Mouse (Mus musculus): ENCODE measurements around the gene Chd9.

Chd9 gene

DNA sequence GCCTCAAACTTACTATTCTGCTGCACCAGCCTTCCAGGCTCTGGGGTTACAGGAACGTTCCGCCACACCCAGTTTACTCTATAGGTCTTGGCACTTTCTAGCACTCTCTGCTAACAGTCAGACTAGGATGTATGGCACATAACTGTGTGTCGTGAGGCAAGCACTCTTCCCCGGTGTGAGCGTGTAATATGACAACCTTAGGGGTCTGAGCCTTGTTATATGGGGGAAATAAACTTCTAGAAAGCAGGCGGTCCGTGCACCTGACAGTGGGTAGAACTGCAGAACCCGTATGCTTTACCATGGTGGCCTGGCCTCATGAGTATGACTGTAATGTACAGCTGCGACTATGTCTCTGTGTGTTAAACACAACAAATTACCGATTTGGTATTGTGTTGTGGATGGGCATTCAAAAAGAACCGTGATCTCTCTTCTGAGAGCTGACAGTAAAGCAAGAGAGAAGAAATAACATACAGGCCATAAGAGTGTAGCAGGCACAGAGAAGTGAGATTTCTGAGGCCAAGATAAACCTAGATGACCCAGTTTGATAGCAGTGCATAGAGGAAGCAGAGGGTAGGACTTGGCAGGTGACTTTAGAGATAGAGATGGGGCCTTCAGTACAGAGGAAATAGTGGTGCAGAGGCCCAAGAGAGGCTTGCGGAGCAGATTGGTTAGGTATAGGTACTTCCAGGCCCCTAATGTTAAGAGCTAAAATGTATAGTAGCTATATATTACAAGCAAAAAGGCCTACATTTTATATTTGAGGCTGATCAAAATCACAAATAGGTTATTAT lies 249.1 kb downstream of the Chd9 start:
- DNase-seq (ENCODE audit: low read depth, low spot score): no peak

DNA sequence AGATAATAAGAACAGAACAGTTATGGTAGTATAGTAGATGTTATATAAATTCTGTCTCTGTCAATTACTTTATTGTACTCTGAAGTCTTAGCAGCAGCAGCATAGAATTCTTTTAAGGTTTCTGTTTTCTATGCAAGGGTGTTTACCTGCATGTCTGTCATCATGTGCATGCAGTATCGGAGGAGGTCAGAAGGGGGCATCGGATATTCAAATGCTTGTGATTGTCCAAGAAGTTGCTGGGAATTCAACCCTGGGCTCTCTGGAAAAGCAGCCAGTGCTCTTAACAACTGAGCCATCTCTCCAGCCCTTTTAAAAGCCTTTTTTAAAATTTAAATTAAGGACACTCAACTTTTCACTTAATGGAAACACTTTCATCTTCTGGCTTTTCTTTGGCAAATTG lies 251.5 kb downstream of the Chd9 start:
- DNase-seq (ENCODE audit: low read depth, low spot score): no peak

DNA sequence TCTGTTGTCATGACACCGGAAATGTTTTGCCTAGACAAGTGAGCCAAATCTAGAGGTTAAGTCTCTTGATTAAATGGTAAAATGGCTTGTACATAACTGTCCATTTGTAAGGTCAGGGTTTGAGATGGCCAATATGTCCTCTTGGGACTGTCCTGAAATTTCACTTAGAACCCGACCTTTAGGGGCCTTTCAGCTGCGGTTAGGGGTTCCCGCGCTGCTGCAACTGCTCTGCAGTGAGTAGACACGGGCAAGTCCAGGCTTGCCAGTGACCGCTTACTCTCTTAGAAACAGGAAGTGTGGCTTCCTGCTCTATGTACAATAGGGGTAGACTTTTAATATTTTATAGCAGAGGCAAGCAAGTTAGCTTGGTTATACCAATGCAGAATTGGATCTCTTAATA lies 253.8 kb downstream of the Chd9 start:
- no peak for DNase-seq (ENCODE audit: low read depth, low spot score)

DNA sequence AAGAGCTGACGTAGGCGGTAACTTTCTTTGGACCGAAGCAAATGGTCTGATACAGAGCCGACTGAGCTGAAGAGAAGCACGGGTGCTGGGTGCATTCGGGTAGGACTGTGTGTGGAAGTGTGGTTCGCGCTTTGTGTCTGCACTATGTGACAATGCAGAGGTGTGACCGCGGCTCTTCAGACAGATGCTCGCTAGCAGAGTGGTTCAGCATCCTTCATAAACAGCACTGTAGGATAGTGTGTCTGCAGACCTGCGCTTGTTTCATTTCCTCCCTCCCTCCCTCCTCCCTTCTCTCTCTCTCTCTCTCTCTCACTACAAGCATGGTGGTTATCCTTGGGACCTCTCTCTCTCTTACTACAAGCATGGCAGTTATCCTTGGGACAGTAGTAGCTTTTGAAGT lies 254.3 kb downstream of the Chd9 start:
- DNase-seq (ENCODE audit: low read depth, low spot score): no peak

DNA sequence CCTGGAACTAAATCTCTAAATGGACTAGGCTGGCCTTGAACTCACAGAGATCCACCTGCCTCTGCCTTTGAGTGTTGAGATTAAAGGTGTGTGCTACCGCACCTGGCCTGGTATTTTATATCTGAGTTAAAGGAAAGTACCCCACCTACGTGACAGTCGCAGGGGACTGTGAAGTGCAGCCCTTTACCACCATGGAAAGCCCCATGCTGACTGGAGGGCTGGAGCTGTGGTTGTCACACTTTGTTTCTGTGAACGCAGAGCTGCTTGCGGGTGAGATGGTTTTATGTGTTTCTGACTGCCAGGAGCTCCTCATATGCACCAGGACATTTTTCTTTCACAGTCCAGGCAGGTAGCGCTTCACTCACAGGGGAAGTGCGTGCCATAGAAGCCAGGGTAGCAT lies 260.3 kb downstream of the Chd9 start:
- no peak for DNase-seq (ENCODE audit: low read depth, low spot score)

DNA sequence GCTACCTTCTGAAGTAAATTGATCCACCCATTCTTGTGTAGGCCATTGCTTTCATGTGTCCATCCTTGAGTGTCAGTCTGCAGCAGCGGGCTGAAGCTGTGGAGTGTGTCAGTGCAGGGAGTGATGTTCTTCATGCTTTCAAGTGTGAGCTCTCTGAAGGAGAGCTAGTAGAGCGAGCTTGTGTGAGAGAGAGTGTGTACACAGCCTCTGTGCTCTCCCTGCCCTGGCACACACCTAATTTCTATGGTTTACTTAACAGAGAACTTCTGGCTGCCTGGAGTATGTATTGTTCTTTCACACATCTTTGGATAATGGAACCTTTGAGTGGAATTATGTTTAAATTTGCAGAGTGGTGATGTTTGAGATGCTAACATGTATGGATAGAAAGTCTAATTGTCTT lies 261.4 kb downstream of the Chd9 start:
- DNase-seq (ENCODE audit: low read depth, low spot score): no peak

DNA sequence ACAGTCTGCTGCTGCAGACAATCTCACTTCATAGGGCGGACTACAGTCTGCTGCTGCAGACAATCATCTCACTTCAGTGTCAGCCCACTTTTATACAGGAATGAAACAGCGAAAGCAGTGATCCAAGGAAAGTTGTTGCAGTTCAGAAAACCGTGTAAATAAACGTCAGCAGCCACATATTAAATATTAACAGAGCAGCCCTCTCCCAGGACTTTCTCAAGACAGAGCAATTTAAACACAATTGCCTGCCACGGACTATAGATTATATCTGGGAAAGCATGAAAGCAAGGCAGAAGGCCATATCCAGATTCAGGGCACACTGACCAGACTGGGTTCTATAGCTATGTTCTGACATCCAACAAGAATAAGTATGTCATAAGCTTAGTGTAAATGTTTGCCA lies 266.0 kb downstream of the Chd9 start:
- DNase-seq (ENCODE audit: low read depth, low spot score): no peak

DNA sequence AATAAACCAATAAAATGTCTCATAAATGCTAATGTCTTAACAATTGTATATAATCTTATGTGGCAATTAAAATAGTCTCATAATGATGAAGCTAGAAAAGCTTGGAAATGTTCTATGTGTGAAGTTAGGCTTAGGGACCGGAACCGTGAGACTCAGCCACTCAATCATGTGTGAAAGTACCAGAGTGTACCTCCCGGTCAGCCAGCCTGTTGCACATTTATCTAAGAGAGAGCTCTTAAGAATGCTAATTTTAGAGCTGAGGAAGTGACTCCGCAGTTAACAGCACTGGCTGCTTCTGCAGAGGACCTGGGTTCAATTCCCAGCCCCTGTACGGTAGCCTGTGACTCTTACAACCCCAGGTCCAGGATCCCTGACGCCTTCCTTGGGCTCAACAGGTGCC lies 270.0 kb downstream of the Chd9 start:
- DNase-seq (ENCODE audit: low read depth, low spot score): no peak
